Comparison of ENCODE assay signal across 19 mouse cellular contexts in the genomic region with DNA sequence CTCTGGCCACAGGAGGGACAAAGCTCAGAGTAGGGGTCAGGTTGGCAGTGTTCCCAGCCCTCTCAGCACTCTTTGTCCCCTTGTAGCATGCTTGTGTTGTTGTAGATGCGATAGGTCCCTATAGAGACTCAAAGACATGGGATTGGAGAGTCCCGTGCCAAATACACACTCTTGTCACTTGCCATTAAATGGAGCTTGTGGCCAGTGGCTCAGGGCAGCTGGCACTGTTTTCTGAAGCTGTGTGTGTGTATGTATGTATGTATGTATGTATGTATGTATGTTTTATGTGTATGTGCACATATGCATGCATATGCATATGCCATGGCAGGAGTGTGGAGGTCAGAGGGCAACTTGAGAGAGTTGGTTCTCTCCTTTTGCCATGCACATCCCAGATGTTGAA.
"Had no signal": no experiment of that assay in that cellular context is flagged by ENCODE, and none has a peak within 500 bp of the region (broad histone marks: within the 10 kb centered on the region; RNA-seq: fewer than 3 reads in every experiment).

No protein-coding gene starts in this region.

- H3K9ac ChIP-seq: lung, embryonic 15.5 days; neural tube, embryonic 12.5 days; neural tube, embryonic 15.5 days; stomach, embryonic 15.5 days had no signal

- H3K27ac ChIP-seq: lung, embryonic 15.5 days; midbrain, embryonic 10.5 days; neural tube, embryonic 12.5 days; stomach, embryonic 15.5 days had no signal

- H3K36me3 ChIP-seq: midbrain, embryonic 10.5 days; neural tube, embryonic 12.5 days; neural tube, embryonic 15.5 days had no signal

- H3K4me3 ChIP-seq: layer of hippocampus, adult 2 months; left cerebral cortex, adult 2 months; lung, embryonic 15.5 days; megakaryocyte, embryonic 14.5 days; midbrain, embryonic 10.5 days; neural tube, embryonic 12.5 days; neural tube, embryonic 15.5 days; stomach, embryonic 15.5 days had no signal

- H3K9me3 ChIP-seq: lung, embryonic 15.5 days; megakaryocyte, embryonic 14.5 days; midbrain, embryonic 10.5 days; neural tube, embryonic 12.5 days; neural tube, embryonic 15.5 days; stomach, embryonic 15.5 days had no signal

- H3K27me3 ChIP-seq: lung, embryonic 15.5 days; neural tube, embryonic 15.5 days; stomach, embryonic 15.5 days had no signal

- H3K4me2 ChIP-seq: lung, embryonic 15.5 days; neural tube, embryonic 12.5 days; neural tube, embryonic 15.5 days had no signal

- DNase-seq: layer of hippocampus, adult 9-11 months; layer of hippocampus, postnatal 36 days; lung, adult 18-20 months; lung, postnatal 10 days; lung, postnatal 36 days; midbrain, embryonic 14.5 days; retina, postnatal 1 day; right cerebral cortex, postnatal 25 days; spleen, adult 18-20 months; thymus, postnatal 25 days had no signal

- ATAC-seq: intestine, embryonic 16.5 days had no signal
